Mouse (Mus musculus): ENCODE data around the gene Cdc123. TPM values are rescaled to one million over a fixed set of nuclear protein-coding genes. Genes with fewer than 3 reads are reported as not detected.
"Not testable (repeated sequence)": the region's sequence is repeated elsewhere in the genome, so short reads cannot be mapped to it uniquely, and the experiment has no call there.

Gene Cdc123
- polyA plus RNA-seq, 1 experiment from 2014 or later: 354 TPM

- H3K27ac ChIP-seq: no peak overlapping the region
- H3K4me3 ChIP-seq: no peak overlapping the region
- H3K4me1 ChIP-seq (replicated peaks): no peaks in the 10 kb centered on the region
- H3K27me3 ChIP-seq (ENCODE audit: insufficient read depth, poor library complexity, severe bottlenecking): no peaks in the 10 kb centered on the region
- WGBS: 95% methylated on average over 5 of the region's 5 CpGs
- H3K36me3 ChIP-seq: peaks cover 74% of the 10 kb centered on the region
- DNase-seq (ENCODE audit: low spot score): no peak
- H3K9me3 ChIP-seq: no peaks in the 10 kb centered on the region
These were observed 19.6 kb downstream of the Cdc123 start for GRCm38 (mm10) chr2:5825265-5825913.

- 93% methylated on average over 5 of the region's 5 CpGs for WGBS
- Histone ChIP-seq H3K27me3 (ENCODE audit: insufficient read depth, poor library complexity, severe bottlenecking) (no peaks in the 10 kb centered on the region), H3K4me3 (no peak overlapping the region), H3K4me1 (replicated peaks) (no peaks in the 10 kb centered on the region), H3K36me3 (peaks cover 76% of the 10 kb centered on the region), H3K9me3 (no peaks in the 10 kb centered on the region), H3K27ac (no peak overlapping the region)
- no peak for DNase-seq (ENCODE audit: low spot score)
These were observed 20.3 kb downstream of the Cdc123 start for GRCm38 (mm10) chr2:5824685-5825084.

- DNase-seq (ENCODE audit: low spot score): no peak
- H3K4me1 ChIP-seq (replicated peaks): no peaks in the 10 kb centered on the region
- H3K27me3 ChIP-seq (ENCODE audit: insufficient read depth, poor library complexity, severe bottlenecking): no peaks in the 10 kb centered on the region
- H3K9me3 ChIP-seq: no peaks in the 10 kb centered on the region
- no peak overlapping the region for H3K27ac ChIP-seq
- WGBS: 47% methylated on average over 1 of the region's 1 CpGs
- H3K4me3 ChIP-seq: no peak overlapping the region
- peaks cover 76% of the 10 kb centered on the region for H3K36me3 ChIP-seq
These were observed 20.8 kb downstream of the Cdc123 start for GRCm38 (mm10) chr2:5824213-5824612.

DNA sequence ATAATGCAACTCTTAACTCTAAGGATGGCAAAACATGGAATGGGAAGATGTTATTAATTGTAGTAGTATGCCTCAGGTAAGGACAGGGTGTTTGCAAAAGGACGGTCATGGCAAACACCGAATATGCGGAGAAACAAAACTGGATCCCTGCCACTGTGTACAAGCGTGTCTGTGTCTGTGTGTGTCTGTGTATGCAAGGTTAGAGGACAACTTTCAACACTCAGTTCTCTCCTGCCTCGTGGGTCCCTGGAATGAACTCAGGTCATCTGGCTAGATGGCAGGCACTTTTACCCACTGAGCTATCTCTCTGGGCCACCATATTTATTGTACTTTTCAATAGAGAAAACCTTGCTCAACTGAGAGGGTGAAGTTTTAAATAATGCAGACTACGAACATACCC is 22.5 kb downstream of the Cdc123 start:
- DNase-seq (ENCODE audit: low spot score): no peak
- Histone ChIP-seq H3K9me3 (no peaks in the 10 kb centered on the region), H3K27me3 (ENCODE audit: insufficient read depth, poor library complexity, severe bottlenecking) (no peaks in the 10 kb centered on the region), H3K36me3 (peaks cover 84% of the 10 kb centered on the region), H3K27ac (no peak overlapping the region), H3K4me1 (replicated peaks) (no peaks in the 10 kb centered on the region), H3K4me3 (no peak overlapping the region)
- WGBS: 97% methylated on average over 6 of the region's 6 CpGs

DNA sequence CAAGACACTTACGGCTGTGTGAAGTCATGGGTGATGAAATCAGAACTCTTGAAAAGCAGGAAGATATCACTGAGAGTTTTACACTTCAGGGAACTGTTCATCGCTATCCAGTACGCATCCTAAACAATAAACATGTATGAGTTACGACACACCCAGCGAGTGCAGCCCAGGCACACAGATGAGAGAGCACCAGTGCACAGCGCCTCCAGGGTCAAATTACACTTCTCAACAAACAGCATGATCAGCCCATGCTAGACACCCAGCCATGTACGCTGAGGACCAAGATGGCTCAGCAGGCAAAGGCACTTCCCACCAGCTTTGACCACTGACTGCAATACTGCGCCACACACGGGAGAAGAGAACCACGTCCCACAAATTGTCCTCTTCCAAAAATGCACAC is 23.7 kb downstream of the Cdc123 start:
- no peak overlapping the region for H3K4me3 ChIP-seq
- no peaks in the 10 kb centered on the region for H3K9me3 ChIP-seq
- H3K4me1 ChIP-seq (replicated peaks): no peaks in the 10 kb centered on the region
- DNase-seq (ENCODE audit: low spot score): no peak
- H3K27me3 ChIP-seq (ENCODE audit: insufficient read depth, poor library complexity, severe bottlenecking): no peaks in the 10 kb centered on the region
- no peak overlapping the region for H3K27ac ChIP-seq
- 92% methylated on average over 10 of the region's 10 CpGs for WGBS
- H3K36me3 ChIP-seq: peaks cover 84% of the 10 kb centered on the region

DNA sequence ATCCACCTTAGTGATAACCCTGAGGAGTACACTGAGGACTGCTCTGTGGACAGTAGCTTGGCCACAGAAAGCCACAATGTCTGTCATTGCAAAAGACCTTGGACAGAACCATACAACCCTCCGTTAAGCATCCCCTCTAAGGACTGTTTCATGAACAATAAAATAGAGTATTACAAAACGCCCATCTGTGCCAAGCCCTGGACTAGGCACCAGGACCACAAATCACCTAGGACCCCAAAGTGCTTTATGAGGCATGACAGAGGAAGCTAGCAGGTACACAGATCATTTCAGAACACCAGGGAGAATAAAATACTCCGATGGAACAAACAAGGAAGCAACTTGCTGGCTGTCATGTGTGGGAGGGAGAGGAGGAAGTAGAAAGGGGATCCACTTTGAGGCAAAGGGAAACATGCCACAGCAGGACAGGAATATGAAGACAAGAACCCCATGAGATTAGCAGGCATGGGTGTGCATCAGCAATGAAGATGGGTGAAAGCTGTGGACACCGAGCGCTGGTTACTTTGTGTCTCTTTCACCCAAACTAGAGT is 33.7 kb downstream of the Cdc123 start:
- H3K4me3 ChIP-seq: no peak overlapping the region
- H3K4me1 ChIP-seq (replicated peaks): no peaks in the 10 kb centered on the region
- no peak overlapping the region for H3K27ac ChIP-seq
- no peaks in the 10 kb centered on the region for H3K9me3 ChIP-seq
- H3K27me3 ChIP-seq (ENCODE audit: insufficient read depth, poor library complexity, severe bottlenecking): no peaks in the 10 kb centered on the region
- H3K36me3 ChIP-seq: peaks cover 81% of the 10 kb centered on the region
- DNase-seq (ENCODE audit: low spot score): no peak
- 91% methylated on average over 5 of the region's 5 CpGs for WGBS

DNA sequence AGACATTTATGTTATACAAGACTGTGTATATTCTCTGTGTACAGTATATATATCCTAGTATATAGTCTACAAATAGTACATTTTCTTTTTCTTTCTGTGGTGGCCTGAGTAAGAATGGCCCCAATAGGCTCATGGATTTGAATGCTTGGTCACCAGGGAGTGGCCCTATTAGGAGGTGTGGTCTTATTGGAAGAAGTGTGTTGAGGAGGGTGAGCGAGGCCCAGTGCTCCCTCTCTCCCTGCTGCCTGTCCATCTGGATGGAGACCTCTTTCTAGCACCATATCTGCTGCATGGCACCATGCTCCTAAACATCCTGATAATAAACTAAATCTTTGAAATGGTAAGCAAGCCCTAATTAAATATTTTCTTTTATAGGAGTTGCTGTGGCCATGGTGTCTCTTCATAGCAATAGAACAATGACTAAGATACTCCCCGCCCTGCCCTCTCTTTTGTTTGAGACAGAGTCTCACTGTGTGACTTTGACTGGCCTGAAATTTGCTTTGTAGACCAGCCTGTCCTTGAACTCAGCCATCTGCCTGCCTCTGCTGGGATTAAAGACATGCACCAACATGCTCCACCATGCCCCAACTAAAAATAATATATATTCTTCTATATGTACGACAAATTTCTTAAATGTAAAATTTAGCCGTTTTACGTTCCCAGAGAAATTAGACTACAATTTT is 34.8 kb downstream of the Cdc123 start:
- Histone ChIP-seq H3K27ac (no peak overlapping the region), H3K36me3 (peaks cover 81% of the 10 kb centered on the region), H3K4me3 (no peak overlapping the region), H3K9me3 (no peaks in the 10 kb centered on the region), H3K4me1 (replicated peaks) (no peaks in the 10 kb centered on the region), H3K27me3 (ENCODE audit: insufficient read depth, poor library complexity, severe bottlenecking) (no peaks in the 10 kb centered on the region)
- DNase-seq (ENCODE audit: low spot score): no peak
- WGBS: 91% methylated on average over 5 of the region's 5 CpGs

DNA sequence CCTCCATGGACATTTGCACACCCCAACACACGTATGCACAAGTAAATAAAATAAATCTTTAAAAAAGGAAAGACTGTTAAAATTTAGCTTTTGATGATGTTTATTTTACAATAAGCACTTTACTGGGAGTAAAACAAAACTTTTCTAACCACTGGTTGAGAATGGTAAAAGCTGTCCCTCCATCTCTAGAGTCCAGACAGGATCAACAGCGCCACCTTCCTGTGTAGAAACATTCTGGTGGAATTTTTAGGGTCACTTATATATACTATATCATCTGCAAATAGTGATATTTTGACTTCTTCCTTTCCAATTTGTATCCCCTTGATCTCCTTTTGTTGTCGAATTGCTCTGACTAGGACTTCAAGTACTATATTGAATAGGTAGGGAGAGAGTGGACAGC is 38.8 kb downstream of the Cdc123 start:
- not testable (repeated sequence) for H3K9me3 ChIP-seq; H3K27me3 ChIP-seq (ENCODE audit: insufficient read depth, poor library complexity, severe bottlenecking); H3K4me3 ChIP-seq; DNase-seq (ENCODE audit: low spot score); H3K4me1 ChIP-seq (replicated peaks); H3K27ac ChIP-seq
- H3K36me3 ChIP-seq: peaks cover 89% of the 10 kb centered on the region
- WGBS: 84% methylated on average over 3 of the region's 3 CpGs

- Histone ChIP-seq H3K36me3 (peaks cover 89% of the 10 kb centered on the region), H3K4me3 (no peak overlapping the region), H3K9me3 (0 out of 2 replicates have a peak, but pooled peaks cover 2% of the 10 kb centered on the region), H3K27ac (no peak overlapping the region), H3K27me3 (ENCODE audit: insufficient read depth, poor library complexity, severe bottlenecking) (no peaks in the 10 kb centered on the region), H3K4me1 (replicated peaks) (no peaks in the 10 kb centered on the region)
- 95% methylated on average over 7 of the region's 7 CpGs for WGBS
- no peak for DNase-seq (ENCODE audit: low spot score)
These were observed 39.7 kb downstream of the Cdc123 start for GRCm38 (mm10) chr2:5805228-5805627.

- H3K27me3 ChIP-seq (ENCODE audit: insufficient read depth, poor library complexity, severe bottlenecking): no peaks in the 10 kb centered on the region
- 92% methylated on average over 6 of the region's 6 CpGs for WGBS
- no peak overlapping the region for H3K4me3 ChIP-seq
- peaks cover 89% of the 10 kb centered on the region for H3K36me3 ChIP-seq
- no peak for DNase-seq (ENCODE audit: low spot score)
- H3K27ac ChIP-seq: no peak overlapping the region
- H3K9me3 ChIP-seq: peaks cover 8% of the 10 kb centered on the region; the same call in 1 of the 2 replicates
- H3K4me1 ChIP-seq (replicated peaks): no peaks in the 10 kb centered on the region
These were observed 40.4 kb downstream of the Cdc123 start for GRCm38 (mm10) chr2:5804440-5805045.

- Histone ChIP-seq H3K27me3 (ENCODE audit: insufficient read depth, poor library complexity, severe bottlenecking) (no peaks in the 10 kb centered on the region), H3K36me3 (peaks cover 92% of the 10 kb centered on the region), H3K4me3 (no peak overlapping the region), H3K4me1 (replicated peaks) (no peaks in the 10 kb centered on the region), H3K27ac (no peak overlapping the region), H3K9me3 (peaks cover 8% of the 10 kb centered on the region; the same call in 1 of the 2 replicates)
- no peak for DNase-seq (ENCODE audit: low spot score)
- WGBS: 93% methylated on average over 10 of the region's 10 CpGs
These were observed 42.9 kb downstream of the Cdc123 start for GRCm38 (mm10) chr2:5801927-5802590.

DNA sequence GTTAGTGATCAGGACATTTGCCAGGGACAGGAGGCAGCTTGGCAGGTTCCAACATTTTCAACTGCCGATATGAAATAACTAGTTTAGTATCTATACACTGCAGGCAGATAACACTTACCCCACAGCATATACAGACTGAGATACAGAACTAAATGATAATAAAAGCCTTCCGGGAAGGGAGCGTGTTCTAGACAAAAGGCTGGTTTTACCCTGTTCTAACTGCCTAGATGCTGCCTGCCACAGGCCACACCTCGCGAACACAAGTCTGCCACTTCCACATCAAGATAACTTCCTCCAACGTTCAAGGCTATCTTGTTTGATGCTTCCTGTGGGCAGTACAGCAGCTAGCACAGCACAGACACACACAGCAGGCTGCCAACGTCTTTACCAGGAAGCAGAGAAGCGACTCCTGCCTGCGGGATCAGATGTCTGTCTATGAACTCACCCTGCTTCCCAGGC is 43.8 kb downstream of the Cdc123 start:
- H3K36me3 ChIP-seq: peaks cover 98% of the 10 kb centered on the region
- 89% methylated on average over 9 of the region's 9 CpGs for WGBS
- DNase-seq (ENCODE audit: low spot score): no peak

More for the DNA sequence above, 43.8 kb downstream of the Cdc123 start:
- H3K9me3 ChIP-seq: peaks cover 8% of the 10 kb centered on the region; the same call in 1 of the 2 replicates
- H3K27me3 ChIP-seq (ENCODE audit: insufficient read depth, poor library complexity, severe bottlenecking): no peaks in the 10 kb centered on the region
- no peak overlapping the region for H3K27ac ChIP-seq
- no peak overlapping the region for H3K4me3 ChIP-seq
- H3K4me1 ChIP-seq (replicated peaks): no peaks in the 10 kb centered on the region
